Mouse (Mus musculus): ENCODE measurements around the gene Olfr749. TPM values are rescaled to one million over a fixed set of nuclear protein-coding genes. Genes with fewer than 3 reads are reported as not detected.
"Not testable (repeated sequence)": the region's sequence is repeated elsewhere in the genome, so short reads cannot be mapped to it uniquely, and the experiment has no call there.

The Olfr749 gene
- polyA plus RNA-seq, 1 experiment from 2014 or later = not detected

DNA sequence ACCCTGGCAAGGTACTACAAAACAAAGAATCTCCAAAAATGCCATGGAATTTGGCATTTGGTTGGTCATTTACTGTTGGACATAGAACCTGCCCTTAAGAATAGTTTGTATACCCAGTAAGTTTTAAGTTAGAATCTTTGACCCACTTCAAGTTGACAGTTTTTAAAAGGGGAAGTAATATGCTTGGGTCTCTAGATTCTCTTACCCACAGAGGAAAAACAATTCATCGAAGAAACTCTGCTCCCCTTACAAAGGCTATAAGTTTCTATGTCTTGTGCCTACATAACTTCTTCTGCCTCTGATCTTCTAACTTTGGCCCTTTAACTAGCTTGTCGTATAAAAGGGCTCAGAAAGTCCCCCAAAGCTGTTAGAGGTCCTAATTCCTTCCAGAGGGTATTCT is 4.6 kb downstream of the Olfr749 start:
- H3K27ac ChIP-seq (ENCODE audit: low read length) = no peak overlapping the region
- no peak overlapping the region for H3K9ac ChIP-seq (ENCODE audit: low read depth, low read length)
- H3K4me2 ChIP-seq (ENCODE audit: low read depth, low read length) = no peak overlapping the region
- WGBS = 65% methylated on average over 2 of the region's 2 CpGs
- H3K9me3 ChIP-seq (ENCODE audit: control insufficient read depth, low read length) = no peaks in the 10 kb centered on the region
- no peaks in the 10 kb centered on the region for H3K27me3 ChIP-seq (replicated peaks; ENCODE audit: control insufficient read depth, insufficient read depth, low read length)
- no peak for ATAC-seq
- H3K4me1 ChIP-seq (ENCODE audit: control insufficient read depth, insufficient read depth, low read length) = no peaks in the 10 kb centered on the region
- H3K36me3 ChIP-seq (ENCODE audit: control insufficient read depth, insufficient read depth, low read length) = no peaks in the 10 kb centered on the region
- H3K4me3 ChIP-seq (ENCODE audit: low read length) = no peak overlapping the region

DNA sequence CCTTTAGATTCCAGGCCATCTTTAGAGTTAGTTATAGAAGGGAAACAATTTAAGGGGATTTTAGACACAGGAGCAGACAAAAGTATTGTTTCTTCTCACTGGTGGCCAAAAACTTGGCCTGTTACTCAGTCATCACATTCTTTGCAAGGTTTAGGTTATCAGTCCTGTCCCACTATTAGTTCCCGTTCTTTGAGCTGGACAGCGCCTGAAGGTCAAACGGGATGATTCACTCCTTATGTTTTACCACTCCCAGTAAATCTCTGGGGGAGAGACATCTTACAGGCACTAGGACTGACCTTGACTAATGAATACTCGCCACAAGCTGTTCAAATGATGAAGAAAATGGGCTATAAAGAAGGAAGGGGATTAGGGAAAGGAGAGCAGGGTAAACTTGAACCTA is 22.5 kb downstream of the Olfr749 start:
- not testable (repeated sequence) for H3K4me2 ChIP-seq (ENCODE audit: low read depth, low read length); ATAC-seq; H3K9ac ChIP-seq (ENCODE audit: low read depth, low read length); H3K27ac ChIP-seq (ENCODE audit: low read length); H3K36me3 ChIP-seq (ENCODE audit: control insufficient read depth, insufficient read depth, low read length); H3K27me3 ChIP-seq (replicated peaks; ENCODE audit: control insufficient read depth, insufficient read depth, low read length); H3K4me3 ChIP-seq (ENCODE audit: low read length); H3K4me1 ChIP-seq (ENCODE audit: control insufficient read depth, insufficient read depth, low read length); H3K9me3 ChIP-seq (ENCODE audit: control insufficient read depth, low read length)
- WGBS = 81% methylated on average over 3 of the region's 4 CpGs

DNA sequence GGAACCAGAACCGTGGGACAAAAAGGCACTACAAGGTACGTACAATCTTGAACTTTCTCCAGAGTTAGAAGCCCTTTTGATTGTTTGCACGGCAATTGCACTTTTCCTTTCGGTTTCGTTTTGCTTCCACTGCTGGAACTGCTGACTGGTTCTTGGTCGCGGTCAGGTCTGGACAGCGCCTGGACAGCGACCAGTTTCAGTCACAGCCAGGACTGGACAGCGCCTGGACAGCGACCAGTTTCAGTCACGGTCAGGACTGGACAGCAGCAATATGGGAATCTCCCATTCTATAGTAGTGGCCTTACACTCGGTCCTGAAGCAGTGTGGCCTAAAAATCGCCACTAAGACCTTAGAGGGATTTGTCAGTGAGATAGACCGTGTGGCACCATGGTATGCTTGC is 25.0 kb downstream of the Olfr749 start:
- not testable (repeated sequence) for H3K27ac ChIP-seq (ENCODE audit: low read length); H3K9me3 ChIP-seq (ENCODE audit: control insufficient read depth, low read length); H3K4me2 ChIP-seq (ENCODE audit: low read depth, low read length); H3K36me3 ChIP-seq (ENCODE audit: control insufficient read depth, insufficient read depth, low read length); H3K4me1 ChIP-seq (ENCODE audit: control insufficient read depth, insufficient read depth, low read length); H3K9ac ChIP-seq (ENCODE audit: low read depth, low read length); H3K27me3 ChIP-seq (replicated peaks; ENCODE audit: control insufficient read depth, insufficient read depth, low read length); ATAC-seq; H3K4me3 ChIP-seq (ENCODE audit: low read length)
- 90% methylated on average over 15 of the region's 15 CpGs for WGBS

DNA sequence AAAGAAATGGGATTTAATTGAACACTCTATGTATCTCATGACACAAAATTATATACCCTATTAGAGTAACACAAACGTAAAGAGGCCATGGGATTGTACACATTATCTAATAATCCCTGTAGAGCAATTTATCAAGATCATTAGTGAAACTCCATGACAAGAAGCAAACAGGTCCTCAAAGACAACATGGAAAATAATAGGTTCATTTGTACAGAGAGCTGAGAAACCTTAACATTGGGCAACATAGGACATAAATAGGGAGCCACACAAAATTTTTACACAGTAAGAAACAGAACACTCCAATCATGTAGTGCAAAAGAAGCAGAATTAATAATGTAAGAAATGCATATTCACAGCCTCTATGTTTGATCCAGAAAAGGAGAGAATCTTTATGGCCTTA is 37.8 kb downstream of the Olfr749 start, which contains the start of gene Olfr748:
Olfr748 (plus strand) TSS at position 301 of the 400 bp plus-strand sequence.
- no peak within 1 kb of the TSS for H3K27ac ChIP-seq (ENCODE audit: low read length)
- H3K4me2 ChIP-seq (ENCODE audit: low read depth, low read length) = no peak within 1 kb of the TSS
- H3K9ac ChIP-seq (ENCODE audit: low read depth, low read length) = no peak within 1 kb of the TSS
- H3K4me1 ChIP-seq (ENCODE audit: control insufficient read depth, insufficient read depth, low read length) = no peaks in the 10 kb centered on the region
- WGBS = 72% methylated on average over 1 of the region's 1 CpGs
- no peak for ATAC-seq
- H3K9me3 ChIP-seq (ENCODE audit: control insufficient read depth, low read length) = no peaks in the 10 kb centered on the region
- no peaks in the 10 kb centered on the region for H3K27me3 ChIP-seq (replicated peaks; ENCODE audit: control insufficient read depth, insufficient read depth, low read length)
- H3K4me3 ChIP-seq (ENCODE audit: low read length) = no peak within 1 kb of the TSS
- no peaks in the 10 kb centered on the region for H3K36me3 ChIP-seq (ENCODE audit: control insufficient read depth, insufficient read depth, low read length)

DNA sequence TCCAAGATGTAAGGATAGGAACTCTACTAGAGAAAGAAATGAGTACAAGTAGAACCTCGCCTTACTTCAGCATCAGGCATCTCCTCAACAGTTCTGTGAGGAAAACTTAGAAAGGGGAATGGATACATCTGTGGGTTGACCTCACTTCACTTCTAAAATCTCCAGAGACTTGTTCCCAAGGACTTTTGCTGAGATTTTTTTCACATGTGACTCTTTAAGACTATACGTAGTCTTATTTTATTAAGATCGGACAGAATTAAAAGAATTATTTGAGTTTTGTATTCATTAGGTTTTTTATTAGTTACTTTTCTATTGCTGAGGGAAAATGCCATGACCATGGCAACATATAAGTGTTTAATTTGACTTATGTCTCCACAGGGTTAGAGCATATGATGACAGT is 51.8 kb downstream of the Olfr749 start, which contains the start of gene Olfr747:
Olfr747 (minus strand) TSS at position 101 of the 400 bp plus-strand sequence.
- no peak for ATAC-seq
- H3K36me3 ChIP-seq (ENCODE audit: control insufficient read depth, insufficient read depth, low read length) = no peaks in the 10 kb centered on the region
- no peak within 1 kb of the TSS for H3K4me2 ChIP-seq (ENCODE audit: low read depth, low read length)
- H3K4me3 ChIP-seq (ENCODE audit: low read length) = no peak within 1 kb of the TSS
- H3K9ac ChIP-seq (ENCODE audit: low read depth, low read length) = no peak within 1 kb of the TSS
- no peaks in the 10 kb centered on the region for H3K9me3 ChIP-seq (ENCODE audit: control insufficient read depth, low read length)
- H3K27me3 ChIP-seq (replicated peaks; ENCODE audit: control insufficient read depth, insufficient read depth, low read length) = no peaks in the 10 kb centered on the region
- WGBS = 89% methylated on average over 3 of the region's 3 CpGs
- H3K27ac ChIP-seq (ENCODE audit: low read length) = no peak within 1 kb of the TSS
- no peaks in the 10 kb centered on the region for H3K4me1 ChIP-seq (ENCODE audit: control insufficient read depth, insufficient read depth, low read length)

Other genes with a start within 250 kb of the Olfr749 start
- gene Olfr742, start 241.5 kb downstream of the Olfr749 start, polyA plus RNA-seq (2015; fragmentation: Nextera tagmentation; extraction: Ambion mirVana) = not detected in 2 replicates
- not detected in 2 replicates for gene Olfr743, start 223.3 kb downstream of the Olfr749 start, polyA plus RNA-seq (2015; fragmentation: Nextera tagmentation; extraction: Ambion mirVana)
- not detected in 2 replicates for gene Olfr744, start 130.2 kb downstream of the Olfr749 start, polyA plus RNA-seq (2015; fragmentation: Nextera tagmentation; extraction: Ambion mirVana)
- not detected in 2 replicates for gene Olfr745, start 105.7 kb downstream of the Olfr749 start, polyA plus RNA-seq (2015; fragmentation: Nextera tagmentation; extraction: Ambion mirVana)
- gene Olfr746, start 98.0 kb downstream of the Olfr749 start, polyA plus RNA-seq (2015; fragmentation: Nextera tagmentation; extraction: Ambion mirVana) = not detected in 2 replicates
- gene Olfr747, start 51.9 kb downstream of the Olfr749 start, polyA plus RNA-seq (2015; fragmentation: Nextera tagmentation; extraction: Ambion mirVana) = not detected in 2 replicates
- gene Olfr748, start 37.7 kb downstream of the Olfr749 start, polyA plus RNA-seq (2015; fragmentation: Nextera tagmentation; extraction: Ambion mirVana) = not detected in 2 replicates
- 52.6 and 60.4 TPM in 2 replicates for gene Ttc5, start 40.4 kb upstream of the Olfr749 start, polyA plus RNA-seq (2015; fragmentation: Nextera tagmentation; extraction: Ambion mirVana)
- not detected in 2 replicates for gene Ccnb1ip1, start 62.6 kb upstream of the Olfr749 start, polyA plus RNA-seq (2015; fragmentation: Nextera tagmentation; extraction: Ambion mirVana)
- 56.4 and 60.6 TPM in 2 replicates for gene Parp2, start 62.7 kb upstream of the Olfr749 start, polyA plus RNA-seq (2015; fragmentation: Nextera tagmentation; extraction: Ambion mirVana)
- gene Tep1, start 125.5 kb upstream of the Olfr749 start, polyA plus RNA-seq (2015; fragmentation: Nextera tagmentation; extraction: Ambion mirVana) = 12.6 and 16.0 TPM in 2 replicates
- gene Klhl33, start 152.4 kb upstream of the Olfr749 start, polyA plus RNA-seq (2015; fragmentation: Nextera tagmentation; extraction: Ambion mirVana) = 0.21 and 0.23 TPM in 2 replicates
- 131 and 133 TPM in 2 replicates for gene Osgep, start 179.8 kb upstream of the Olfr749 start, polyA plus RNA-seq (2015; fragmentation: Nextera tagmentation; extraction: Ambion mirVana)
- 208 and 232 TPM in 2 replicates for gene Apex1, start 179.9 kb upstream of the Olfr749 start, polyA plus RNA-seq (2015; fragmentation: Nextera tagmentation; extraction: Ambion mirVana)
- 58.0 and 67.0 TPM in 2 replicates for gene Pip4p1, start 185.8 kb upstream of the Olfr749 start, polyA plus RNA-seq (2015; fragmentation: Nextera tagmentation; extraction: Ambion mirVana)
- gene Pnp, start 186.0 kb upstream of the Olfr749 start, polyA plus RNA-seq (2015; fragmentation: Nextera tagmentation; extraction: Ambion mirVana) = 111 and 116 TPM in 2 replicates
- not detected in 2 replicates for gene Gm49342, start 199.4 kb upstream of the Olfr749 start, polyA plus RNA-seq (2015; fragmentation: Nextera tagmentation; extraction: Ambion mirVana)
- gene Pnp2, start 210.9 kb upstream of the Olfr749 start, polyA plus RNA-seq (2015; fragmentation: Nextera tagmentation; extraction: Ambion mirVana) = 3.7 and 5.3 TPM in 2 replicates

Measured in intestine, embryonic 16.5 days (tissue).